Mouse (Mus musculus): Measurements from ENCODE around the gene Foxr1.
A peak's percentile ranks its signal among the peaks of the same experiment; 100 is the strongest.
"Not testable (repeated sequence)": the region's sequence is repeated elsewhere in the genome, so short reads cannot be mapped to it uniquely, and the experiment has no call there.

Foxr1 gene

GRCm38 (mm10) chr9:44477339-44478228 lies 36.6 kb upstream of the Foxr1 start:
- DNase-seq = peak; percentile 85 to 91

- peak; percentile 51 to 61 for DNase-seq
Measured at GRCm38 (mm10) chr9:44475936-44476335, 35.0 kb upstream of the Foxr1 start.

GRCm38 (mm10) chr9:44474327-44474726 lies 33.4 kb upstream of the Foxr1 start:
- DNase-seq = peak in 1 of 2 experiments; percentile 28

- peak in 1 of 2 experiments; percentile 44 for DNase-seq
Measured at GRCm38 (mm10) chr9:44473184-44473583, 32.2 kb upstream of the Foxr1 start.

- DNase-seq = no peak
Measured at GRCm38 (mm10) chr9:44468800-44469199, 27.9 kb upstream of the Foxr1 start.

- no peak for DNase-seq
Measured at GRCm38 (mm10) chr9:44468224-44468623, 27.3 kb upstream of the Foxr1 start.

- DNase-seq = no peak
Measured at GRCm38 (mm10) chr9:44461950-44462349, 21.0 kb upstream of the Foxr1 start.

- peak; percentile 93 for DNase-seq
Measured at GRCm38 (mm10) chr9:44457035-44457742, 16.3 kb upstream of the Foxr1 start.

- DNase-seq = no peak
Measured at GRCm38 (mm10) chr9:44454891-44455220, 13.9 kb upstream of the Foxr1 start, which contains the start of gene Upk2. Gene Upk2, minus strand, starts transcription at chr9:44454976.

- DNase-seq = peak; percentile 96 to 98
Measured at GRCm38 (mm10) chr9:44454132-44454890, 13.4 kb upstream of the Foxr1 start.

- DNase-seq = peak; percentile 27 to 42
Measured at GRCm38 (mm10) chr9:44450387-44450786, 9.5 kb upstream of the Foxr1 start.

- not testable (repeated sequence) for DNase-seq
Measured at GRCm38 (mm10) chr9:44444402-44445025, 3.6 kb upstream of the Foxr1 start.

GRCm38 (mm10) chr9:44435747-44436146 lies 5.2 kb downstream of the Foxr1 start:
- DNase-seq = no peak

GRCm38 (mm10) chr9:44432577-44433185 lies 8.3 kb downstream of the Foxr1 start:
- no peak for DNase-seq

- DNase-seq = no peak
Measured at GRCm38 (mm10) chr9:44423576-44423975, 17.4 kb downstream of the Foxr1 start.

- DNase-seq = no peak
Measured at GRCm38 (mm10) chr9:44420280-44420898, 20.5 kb downstream of the Foxr1 start.

GRCm38 (mm10) chr9:44419730-44420129 lies 21.2 kb downstream of the Foxr1 start:
- not testable (repeated sequence) for DNase-seq

- no peak for DNase-seq
Measured at GRCm38 (mm10) chr9:44418519-44419385, 22.2 kb downstream of the Foxr1 start, which contains the start of gene Ccdc84. Gene Ccdc84, minus strand, starts transcription at chr9:44418569.

- peak; percentile 98 to 99 for DNase-seq
Measured at GRCm38 (mm10) chr9:44417892-44418363, 23.0 kb downstream of the Foxr1 start.

- no peak for DNase-seq
Measured at GRCm38 (mm10) chr9:44417156-44417891, 23.6 kb downstream of the Foxr1 start.
